Mouse (Mus musculus): ENCODE data around the gene Skint1. TPM values are rescaled to one million over a fixed set of nuclear protein-coding genes. Genes with fewer than 3 reads are reported as not detected.

The Skint1 gene
- polyA plus RNA-seq (2014; fragmentation: Illumina TruSeq; extraction: RNeasy Lipid Tissue Mini Kit (QIAGEN cat#74804); ENCODE audit: low read depth, low replicate concordance): not detected

GRCm38 (mm10) chr4:112005969-112006368, at the start of gene Skint1:
Skint1 (plus strand) TSS chr4:112006269.

GRCm38 (mm10) chr4:111972623-111973022, 33.4 kb upstream of the Skint1 start, which contains the start of gene Skint7:
Skint7 (plus strand) TSS chr4:111972923.

GRCm38 (mm10) chr4:112071716-112072115, 65.6 kb downstream of the Skint1 start, which contains the start of gene Skint4:
Skint4 (plus strand) TSS chr4:112072016.

Other genes starting within 250 kb of the Skint1 start
- gene Slc5a9, start 103.4 kb upstream of the Skint1 start, polyA plus RNA-seq (2014; fragmentation: Illumina TruSeq; extraction: RNeasy Lipid Tissue Mini Kit (QIAGEN cat#74804); ENCODE audit: low read depth, low replicate concordance): not detected
- gene Skint8, start 86.9 kb upstream of the Skint1 start, polyA plus RNA-seq (2014; fragmentation: Illumina TruSeq; extraction: RNeasy Lipid Tissue Mini Kit (QIAGEN cat#74804); ENCODE audit: low read depth, low replicate concordance): not detected
- gene Skint7, start 33.3 kb upstream of the Skint1 start, polyA plus RNA-seq (2014; fragmentation: Illumina TruSeq; extraction: RNeasy Lipid Tissue Mini Kit (QIAGEN cat#74804); ENCODE audit: low read depth, low replicate concordance): not detected
- not detected for gene Skint4, start 65.7 kb downstream of the Skint1 start, polyA plus RNA-seq (2014; fragmentation: Illumina TruSeq; extraction: RNeasy Lipid Tissue Mini Kit (QIAGEN cat#74804); ENCODE audit: low read depth, low replicate concordance)
- gene Skint3, start 226.0 kb downstream of the Skint1 start, polyA plus RNA-seq (2014; fragmentation: Illumina TruSeq; extraction: RNeasy Lipid Tissue Mini Kit (QIAGEN cat#74804); ENCODE audit: low read depth, low replicate concordance): 0.13 TPM

Data from liver, adult 10 weeks (tissue).